Mouse (Mus musculus): ENCODE measurements at regions not wholly inside any gene's neighbourhood (a gene's known extent, or its start where the extent isn't known, plus 50 kb on each side); places are given as distances from the start of the nearest gene placed in this dataset.
A peak's percentile ranks its signal among the peaks of the same experiment; 100 is the strongest.

GRCm38 (mm10) chr17:88174242-88174679 is 109.2 kb upstream of the Fbxo11 start:
- ATAC-seq, result no peak

GRCm38 (mm10) chr17:88175951-88176623 is 111.0 kb upstream of the Fbxo11 start:
- no peak for ATAC-seq

- ATAC-seq, result peak; percentile 35
Observed at GRCm38 (mm10) chr17:88190735-88191134, 125.6 kb upstream of the Fbxo11 start.

GRCm38 (mm10) chr17:88191444-88191843 is 126.4 kb upstream of the Fbxo11 start:
- no peak for ATAC-seq

- ATAC-seq, result no peak
Observed at GRCm38 (mm10) chr17:88191930-88192807, 127.1 kb upstream of the Fbxo11 start.

- no peak for ATAC-seq
Observed at GRCm38 (mm10) chr17:88194693-88195092, 129.6 kb upstream of the Fbxo11 start.

GRCm38 (mm10) chr17:88195303-88195702 is 130.2 kb upstream of the Fbxo11 start:
- ATAC-seq, result no peak

- ATAC-seq, result no peak
Observed at GRCm38 (mm10) chr17:88195893-88196292, 130.8 kb upstream of the Fbxo11 start.

- ATAC-seq, result no peak
Observed at GRCm38 (mm10) chr17:88196322-88196721, 131.2 kb upstream of the Fbxo11 start.

GRCm38 (mm10) chr17:88197381-88197780 is 132.3 kb upstream of the Fbxo11 start:
- no peak for ATAC-seq

- ATAC-seq, result no peak
Observed at GRCm38 (mm10) chr17:88201249-88201970, 136.3 kb upstream of the Fbxo11 start.

- ATAC-seq, result no peak
Observed at GRCm38 (mm10) chr17:88202214-88202613, 137.1 kb upstream of the Fbxo11 start.

- no peak for ATAC-seq
Observed at GRCm38 (mm10) chr17:88209565-88209964, 144.5 kb upstream of the Fbxo11 start.

- ATAC-seq, result no peak
Observed at GRCm38 (mm10) chr17:88212121-88212520, 147.0 kb upstream of the Fbxo11 start.

- no peak for ATAC-seq
Observed at GRCm38 (mm10) chr17:88214746-88215145, 149.7 kb upstream of the Fbxo11 start.

- no peak for ATAC-seq
Observed at GRCm38 (mm10) chr17:88222379-88222955, 157.4 kb upstream of the Fbxo11 start.

GRCm38 (mm10) chr17:88240476-88240875 is 175.4 kb upstream of the Fbxo11 start:
- ATAC-seq, result no peak

- no peak for ATAC-seq
Observed at GRCm38 (mm10) chr17:88248625-88249024, 183.5 kb upstream of the Fbxo11 start.

- ATAC-seq, result peak; percentile 73
Observed at GRCm38 (mm10) chr17:88251949-88252521, 186.9 kb upstream of the Fbxo11 start.

GRCm38 (mm10) chr17:88255744-88256598 is 184.5 kb upstream of the Foxn2 start:
- peak; percentile 68 for ATAC-seq

Measured in inflammation-experienced regulatory T-cells, adult 6 months (primary cell).